Mouse (Mus musculus): ENCODE data around the gene Sestd1.

Sestd1 gene

GRCm38 (mm10) chr2:77253227-77253626, 27.2 kb downstream of the Sestd1 start:
- TF ChIP-seq GATA4 (IDR thresholded peaks at IDR 0.05; ENCODE audit: insufficient replicate concordance, low read length) = no peak

GRCm38 (mm10) chr2:77251736-77252135, 28.7 kb downstream of the Sestd1 start:
- no peak for TF ChIP-seq GATA4 (IDR thresholded peaks at IDR 0.05; ENCODE audit: insufficient replicate concordance, low read length)

GRCm38 (mm10) chr2:77249771-77250681, 30.4 kb downstream of the Sestd1 start:
- TF ChIP-seq GATA4 (IDR thresholded peaks at IDR 0.05; ENCODE audit: insufficient replicate concordance, low read length) = no peak

GRCm38 (mm10) chr2:77248416-77248815, 32.0 kb downstream of the Sestd1 start:
- TF ChIP-seq GATA4 (IDR thresholded peaks at IDR 0.05; ENCODE audit: insufficient replicate concordance, low read length) = no peak

GRCm38 (mm10) chr2:77247200-77247830, 33.1 kb downstream of the Sestd1 start:
- no peak for TF ChIP-seq GATA4 (IDR thresholded peaks at IDR 0.05; ENCODE audit: insufficient replicate concordance, low read length)

- TF ChIP-seq GATA4 (IDR thresholded peaks at IDR 0.05; ENCODE audit: insufficient replicate concordance, low read length) = no peak
Measured at GRCm38 (mm10) chr2:77245806-77246205, 34.6 kb downstream of the Sestd1 start.

GRCm38 (mm10) chr2:77242248-77242647, 38.1 kb downstream of the Sestd1 start:
- TF ChIP-seq GATA4 (IDR thresholded peaks at IDR 0.05; ENCODE audit: insufficient replicate concordance, low read length) = no peak

- no peak for TF ChIP-seq GATA4 (IDR thresholded peaks at IDR 0.05; ENCODE audit: insufficient replicate concordance, low read length)
Measured at GRCm38 (mm10) chr2:77238607-77239006, 41.8 kb downstream of the Sestd1 start.

- TF ChIP-seq GATA4 (IDR thresholded peaks at IDR 0.05; ENCODE audit: insufficient replicate concordance, low read length) = no peak
Measured at GRCm38 (mm10) chr2:77238046-77238445, 42.3 kb downstream of the Sestd1 start.

GRCm38 (mm10) chr2:77236860-77237259, 43.5 kb downstream of the Sestd1 start:
- TF ChIP-seq GATA4 (IDR thresholded peaks at IDR 0.05; ENCODE audit: insufficient replicate concordance, low read length) = no peak

- TF ChIP-seq GATA4 (IDR thresholded peaks at IDR 0.05; ENCODE audit: insufficient replicate concordance, low read length) = no peak
Measured at GRCm38 (mm10) chr2:77235896-77236295, 44.5 kb downstream of the Sestd1 start.

GRCm38 (mm10) chr2:77232604-77233003, 47.8 kb downstream of the Sestd1 start:
- TF ChIP-seq GATA4 (IDR thresholded peaks at IDR 0.05; ENCODE audit: insufficient replicate concordance, low read length) = no peak

GRCm38 (mm10) chr2:77220960-77221359, 59.4 kb downstream of the Sestd1 start:
- TF ChIP-seq GATA4 (IDR thresholded peaks at IDR 0.05; ENCODE audit: insufficient replicate concordance, low read length) = no peak

- no peak for TF ChIP-seq GATA4 (IDR thresholded peaks at IDR 0.05; ENCODE audit: insufficient replicate concordance, low read length)
Measured at GRCm38 (mm10) chr2:77212885-77213284, 67.5 kb downstream of the Sestd1 start.

- no peak for TF ChIP-seq GATA4 (IDR thresholded peaks at IDR 0.05; ENCODE audit: insufficient replicate concordance, low read length)
Measured at GRCm38 (mm10) chr2:77206951-77207350, 73.4 kb downstream of the Sestd1 start.

GRCm38 (mm10) chr2:77203916-77204315, 76.5 kb downstream of the Sestd1 start:
- no peak for TF ChIP-seq GATA4 (IDR thresholded peaks at IDR 0.05; ENCODE audit: insufficient replicate concordance, low read length)

Measured in liver, adult (tissue).